Mouse (Mus musculus) right cerebral cortex, postnatal 10 days (tissue): ENCODE data around the gene Pou2f3.
A peak's percentile ranks its signal among the peaks of the same experiment; 100 is the strongest.
"Not testable (repeated sequence)": the region's sequence is repeated elsewhere in the genome, so short reads cannot be mapped to it uniquely, and the experiment has no call there.

Experiments used
- DNase-seq, 2 experiments: peaks; one replicate each; pipeline ENCODE4 v3.0.0; 2021; ENCODE audit warnings: low spot score in 2 of 2

Gene Pou2f3

DNA sequence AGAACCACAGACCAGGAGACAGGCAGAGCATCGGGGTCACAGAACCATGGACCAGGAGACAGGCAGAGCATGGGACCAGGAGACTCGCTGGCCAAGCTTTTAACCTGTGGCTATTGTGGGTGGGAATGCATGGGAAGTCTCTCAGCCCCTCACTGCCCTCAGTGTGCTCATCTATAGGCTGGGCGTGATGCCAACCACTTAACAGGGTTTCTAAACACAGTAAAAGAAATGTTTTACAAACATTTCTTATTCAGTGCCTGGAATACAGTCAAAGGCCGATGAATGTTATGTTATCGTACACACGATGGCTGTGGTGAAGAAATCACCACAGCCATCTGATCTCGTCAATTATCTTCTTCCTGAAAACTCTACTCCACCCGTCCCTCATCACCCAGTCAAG, 43.1 kb downstream of the Pou2f3 start:
- no peak for DNase-seq

DNA sequence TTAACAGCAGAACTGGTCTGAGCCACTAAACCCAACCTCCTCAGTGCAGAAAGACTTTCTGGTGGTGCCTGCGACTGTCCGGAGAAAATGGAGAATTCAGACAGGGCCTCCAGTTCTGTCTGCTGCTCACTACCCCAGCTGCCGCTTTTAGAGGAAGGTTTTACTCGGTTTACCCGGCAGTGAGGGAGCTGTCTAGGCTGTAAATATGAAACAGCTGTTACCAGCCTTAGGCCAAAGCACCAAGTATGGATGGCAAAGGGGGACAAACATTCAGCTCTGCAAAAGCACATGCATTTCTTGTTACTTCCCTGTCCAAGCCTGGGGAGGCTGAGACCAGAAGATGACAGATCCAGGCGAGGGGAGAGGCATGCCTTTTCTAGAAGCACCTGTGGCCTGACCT, 43.8 kb downstream of the Pou2f3 start:
- DNase-seq = no peak

DNA sequence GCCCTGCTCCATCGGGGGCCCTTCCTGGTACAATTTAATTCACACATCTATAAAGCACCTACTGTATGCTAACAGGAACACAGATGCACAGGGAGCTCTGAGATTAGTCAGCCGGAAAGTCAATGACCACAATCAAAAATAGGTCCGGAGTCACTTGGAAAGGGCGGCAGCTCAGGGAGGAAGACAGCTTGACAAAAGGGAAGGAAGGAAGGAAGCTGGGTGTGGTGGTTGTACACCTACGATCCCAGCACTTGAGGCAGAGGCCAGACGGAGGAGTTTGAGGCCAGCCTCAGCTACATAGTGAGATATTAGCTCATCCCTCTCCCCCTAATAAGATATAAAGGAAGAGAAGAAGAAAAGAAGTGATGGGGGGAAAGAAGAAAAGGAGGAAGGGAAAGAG, 54.2 kb downstream of the Pou2f3 start:
- no peak for DNase-seq

DNA sequence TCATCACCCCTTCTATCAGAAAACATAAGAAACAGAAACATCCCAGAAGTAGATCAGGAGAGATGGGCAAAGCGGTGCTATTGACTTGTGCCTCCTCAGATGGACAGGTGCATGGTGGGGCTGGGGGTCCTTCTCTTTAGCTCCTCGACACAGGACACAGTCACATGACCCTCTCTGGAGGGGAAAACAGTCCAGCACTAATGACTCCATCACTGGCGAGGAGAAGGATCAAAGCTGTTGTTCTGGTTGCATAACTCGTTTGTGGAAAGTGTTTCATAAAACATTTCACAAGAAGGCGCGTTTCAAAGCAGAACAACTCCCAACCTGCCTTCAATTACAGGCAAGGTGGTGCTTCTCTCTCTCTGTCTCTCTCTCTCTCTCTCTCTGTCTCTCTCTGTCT, 58.4 kb downstream of the Pou2f3 start:
- DNase-seq = no peak

DNA sequence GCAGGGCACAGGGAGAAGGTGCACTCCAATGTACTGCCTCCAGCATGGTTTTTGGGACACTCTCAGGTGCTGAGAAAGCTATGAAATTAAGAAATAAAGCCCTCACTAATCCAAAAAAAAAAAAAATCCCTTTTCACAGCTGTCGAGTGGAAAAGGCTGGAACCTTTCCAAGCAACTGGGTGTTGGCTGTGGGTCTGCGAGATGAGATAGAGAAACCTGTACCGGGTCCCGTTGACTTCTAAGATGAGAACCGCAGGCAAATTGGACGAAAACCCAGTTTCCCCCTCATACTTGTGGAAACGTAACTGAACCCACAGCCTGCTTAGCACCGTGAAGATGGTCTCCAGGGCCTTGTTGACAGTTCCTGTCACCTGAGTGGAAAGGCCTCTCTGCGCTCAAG, 59.2 kb downstream of the Pou2f3 start:
- DNase-seq = no peak

DNA sequence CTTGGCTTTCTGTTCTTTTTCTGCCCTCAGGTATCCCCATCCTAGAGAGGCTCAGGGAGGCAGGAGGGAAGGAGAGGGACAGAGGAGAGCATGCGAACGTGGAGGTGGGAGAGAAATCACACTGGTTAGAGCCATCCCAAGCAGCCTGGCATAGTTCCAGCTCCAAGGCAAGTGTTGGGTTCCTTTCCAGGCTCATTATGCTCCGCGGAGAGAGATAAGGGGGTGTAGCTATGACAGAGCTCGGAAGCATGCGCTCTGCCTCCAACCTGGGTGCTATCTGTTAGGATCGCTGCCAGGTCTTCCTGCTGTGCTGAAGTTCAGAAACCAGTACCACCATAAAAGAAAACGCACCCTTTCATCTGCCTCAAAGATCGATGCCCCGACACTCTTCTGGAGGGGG, 60.1 kb downstream of the Pou2f3 start:
- peak; percentile 60 for DNase-seq

DNA sequence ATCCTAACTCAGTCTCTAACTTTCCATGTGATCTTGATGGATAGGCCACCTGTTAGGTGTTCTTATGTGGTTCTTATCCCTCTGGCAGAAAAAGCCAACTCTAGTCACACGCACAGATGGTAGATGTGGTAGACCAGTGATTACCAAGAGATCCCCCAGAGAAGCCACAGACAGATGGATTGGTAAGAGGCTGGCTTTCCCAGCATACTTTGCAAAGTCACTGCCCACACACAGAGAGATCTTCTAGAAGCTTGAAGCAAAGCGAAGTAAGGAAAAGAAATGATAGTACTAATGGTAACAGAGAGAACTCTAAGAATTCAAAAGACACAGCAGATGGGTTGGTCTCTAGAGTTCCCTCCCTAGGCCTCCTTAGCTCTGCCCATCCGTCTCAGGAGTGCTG, 60.7 kb downstream of the Pou2f3 start:
- no peak for DNase-seq

DNA sequence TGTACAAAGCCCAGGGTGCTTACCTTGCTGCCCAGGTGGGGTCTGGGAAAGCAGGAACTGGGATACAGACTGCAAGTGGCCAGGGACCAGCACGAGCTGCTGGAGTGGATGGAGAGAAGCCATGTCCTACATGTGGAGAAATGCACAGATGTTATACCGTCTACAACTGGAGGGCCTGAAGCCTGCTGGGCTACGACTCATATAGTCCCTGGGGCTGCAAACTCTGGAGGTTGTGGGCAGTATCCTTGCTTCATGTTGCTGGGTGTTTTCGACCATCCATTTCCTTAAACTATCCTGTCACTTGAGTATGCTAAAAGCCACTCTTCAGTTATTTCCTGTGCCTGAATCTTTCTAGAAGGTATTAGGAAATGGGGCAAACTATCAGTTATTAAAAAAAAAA, 65.0 kb downstream of the Pou2f3 start:
- no peak for DNase-seq

DNA sequence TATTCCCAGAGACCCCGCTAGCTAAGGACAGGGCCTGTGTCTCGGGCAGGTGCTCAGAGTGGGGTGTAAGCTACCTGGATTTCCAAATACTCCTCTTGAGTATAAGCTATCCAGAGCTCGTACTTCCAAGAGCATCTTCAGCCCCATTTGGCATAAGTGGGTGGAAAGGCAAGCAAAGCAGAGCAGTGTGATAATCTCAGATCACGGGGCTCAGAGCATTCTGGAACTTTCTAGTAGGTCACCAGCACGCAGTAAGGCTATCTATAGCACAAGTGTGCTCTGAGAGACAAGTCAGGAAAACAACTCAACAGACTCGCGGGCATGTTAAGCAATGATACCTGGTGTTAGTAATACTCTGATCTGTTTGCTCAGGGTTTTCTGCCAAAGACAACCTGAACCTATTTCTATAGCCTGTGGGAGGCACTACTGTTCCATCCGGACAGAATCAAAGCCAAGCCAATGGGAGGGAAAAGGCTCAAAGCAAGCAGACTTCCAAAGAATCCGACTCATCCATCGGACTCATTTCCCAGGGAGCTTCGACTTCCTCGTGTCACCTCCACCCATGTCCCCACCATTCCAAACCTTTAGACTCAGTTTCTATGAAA, 65.9 kb downstream of the Pou2f3 start:
- DNase-seq = no peak

DNA sequence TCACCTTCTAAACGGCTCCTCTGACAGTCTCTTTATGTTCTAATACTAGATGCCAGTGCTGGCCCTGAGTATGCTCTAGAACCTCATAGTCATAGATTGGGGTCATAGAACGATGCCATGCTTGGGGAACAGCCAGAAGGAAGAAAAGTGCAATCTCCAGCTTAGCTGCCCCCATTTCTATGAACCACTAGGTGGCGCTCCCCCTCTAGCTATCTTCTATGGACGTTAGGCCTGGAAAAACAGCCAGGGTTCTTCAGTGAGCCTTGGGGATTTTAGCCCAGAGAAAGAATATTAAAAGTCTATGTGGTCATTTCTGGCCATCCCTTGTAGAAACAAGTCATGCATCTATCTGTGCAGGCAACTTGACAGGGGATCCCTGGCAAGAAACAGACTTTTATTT, 68.3 kb downstream of the Pou2f3 start:
- DNase-seq = peak; percentile 72 to 82

DNA sequence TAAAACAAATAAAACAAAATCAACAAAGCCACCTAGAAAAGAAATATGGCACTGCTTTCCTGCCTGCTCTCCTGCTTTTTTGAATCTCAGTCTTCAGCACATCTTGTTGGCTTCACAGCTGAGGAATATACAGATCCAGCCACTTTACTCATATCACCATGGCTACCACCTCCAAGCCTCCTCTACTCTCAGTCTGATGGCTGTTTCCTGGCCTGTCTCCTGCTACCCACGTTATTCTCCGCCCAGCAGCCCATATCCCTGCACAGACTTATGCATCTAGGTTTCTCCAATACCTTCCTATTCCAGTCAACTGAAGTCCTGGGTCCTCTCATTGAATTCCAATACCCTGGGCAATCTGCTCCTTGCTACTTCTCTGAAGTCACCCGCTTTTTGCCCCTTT, 76.6 kb downstream of the Pou2f3 start:
- DNase-seq = peak; percentile 72 to 87

DNA sequence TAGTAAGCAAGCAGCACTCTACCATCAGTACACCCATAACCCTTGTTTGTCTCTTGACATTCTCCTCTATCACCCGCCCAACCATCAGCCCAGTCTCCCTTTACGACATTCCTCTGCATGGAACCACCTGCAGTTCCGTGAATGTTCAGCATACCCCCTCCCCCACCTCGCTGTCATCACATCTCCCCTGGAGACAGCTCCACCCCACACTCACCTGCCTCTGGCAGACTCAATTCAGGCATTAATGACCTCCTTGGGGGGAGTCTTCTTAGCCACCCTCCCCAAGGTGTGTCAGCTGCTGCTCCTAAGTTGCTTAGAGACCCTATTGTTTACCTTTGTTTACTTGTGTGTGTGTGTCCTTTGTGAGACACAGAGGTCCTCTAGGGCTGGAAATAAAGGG, 77.8 kb downstream of the Pou2f3 start:
- no peak for DNase-seq

DNA sequence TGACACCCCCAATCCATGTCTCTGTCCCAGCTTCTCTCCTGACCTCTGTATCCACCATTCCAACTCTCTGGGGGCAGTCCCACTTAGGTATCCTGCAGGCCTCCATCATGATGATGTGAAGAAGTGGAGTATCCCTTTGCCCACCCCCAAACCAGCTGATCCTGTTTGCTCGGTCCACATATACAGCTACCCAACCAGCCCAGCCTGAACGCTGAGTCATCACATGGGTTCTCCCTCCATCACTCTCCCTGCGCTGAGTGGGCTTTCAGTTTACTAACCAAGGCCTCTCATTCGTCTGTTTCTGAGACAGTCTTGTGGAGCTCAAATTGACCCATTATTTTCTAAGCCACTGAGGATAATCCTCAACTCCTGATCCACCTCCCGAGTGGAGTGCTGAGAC, 78.2 kb downstream of the Pou2f3 start:
- DNase-seq = no peak

DNA sequence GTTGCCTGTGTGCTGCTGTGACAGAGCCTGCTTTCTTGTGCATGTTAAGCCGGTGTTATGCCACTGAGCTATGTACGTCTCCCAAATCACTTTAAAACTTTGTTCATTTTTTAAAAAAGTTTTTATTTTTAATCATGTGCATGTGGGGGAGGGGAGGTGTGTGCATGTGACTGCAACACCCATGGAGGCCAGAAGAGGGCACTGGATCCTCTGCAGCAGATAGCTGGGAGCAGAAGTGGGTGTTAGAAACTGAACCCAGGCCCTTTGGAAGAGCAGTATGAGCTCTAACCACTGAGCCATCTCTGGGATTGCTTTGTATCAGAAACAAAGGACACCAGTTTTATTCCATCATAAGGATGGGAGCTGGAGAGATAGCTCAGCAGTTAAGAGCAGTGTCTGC, 79.5 kb downstream of the Pou2f3 start:
- no peak for DNase-seq

DNA sequence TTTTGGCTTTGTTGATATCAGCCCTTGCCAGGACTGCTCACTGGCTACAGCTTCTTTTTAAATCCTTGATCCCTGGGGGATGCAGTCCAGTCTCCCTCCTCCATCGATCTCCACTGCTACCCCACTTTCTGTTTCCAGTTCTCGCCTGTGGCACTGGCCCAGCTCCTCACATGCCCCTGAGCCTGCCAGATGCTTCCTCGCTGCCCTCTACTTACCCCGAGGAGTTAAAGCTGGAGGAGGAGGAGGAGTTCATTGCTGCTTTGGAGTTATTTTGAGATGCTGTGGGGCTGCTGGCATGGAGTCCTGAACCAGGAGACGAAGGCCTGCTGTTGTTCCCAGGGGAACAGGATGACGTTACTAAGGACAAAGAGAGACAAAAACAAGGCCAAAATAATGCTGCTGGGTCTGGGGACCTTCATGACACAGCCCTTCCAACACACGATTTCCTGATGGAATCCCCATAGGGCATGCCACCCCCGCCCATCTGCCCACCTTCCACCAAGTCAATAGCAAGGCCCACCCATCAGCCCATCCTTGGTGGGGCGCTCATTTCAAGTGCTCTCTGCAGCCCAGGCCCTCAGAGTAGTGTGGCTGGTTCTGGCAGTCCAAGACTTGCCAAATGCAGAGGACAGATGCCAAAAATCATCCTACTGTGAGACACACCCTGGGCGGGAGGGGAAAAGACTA, 82.9 kb downstream of the Pou2f3 start:
- DNase-seq = peak in 1 of 2 experiments; percentile 62

DNA sequence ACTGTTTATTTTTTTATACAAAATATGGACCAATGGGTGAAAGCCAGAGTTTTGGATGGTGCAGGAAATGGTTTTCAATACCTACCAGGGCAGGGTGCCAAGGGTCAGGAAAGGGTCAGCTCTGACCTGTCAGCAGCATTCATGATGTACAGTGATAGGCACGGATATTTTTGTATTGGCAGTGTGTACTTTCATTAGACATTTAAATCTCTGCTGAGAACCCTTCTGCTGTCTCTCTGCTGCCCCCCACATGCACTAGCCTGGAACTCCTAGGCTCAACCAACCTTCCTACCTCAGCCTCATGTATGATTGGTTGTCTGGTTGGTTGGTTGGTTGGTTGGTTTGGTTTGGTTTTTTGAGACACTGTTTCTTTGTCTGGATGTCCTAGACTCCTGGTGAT, 87.8 kb downstream of the Pou2f3 start:
- no peak for DNase-seq

DNA sequence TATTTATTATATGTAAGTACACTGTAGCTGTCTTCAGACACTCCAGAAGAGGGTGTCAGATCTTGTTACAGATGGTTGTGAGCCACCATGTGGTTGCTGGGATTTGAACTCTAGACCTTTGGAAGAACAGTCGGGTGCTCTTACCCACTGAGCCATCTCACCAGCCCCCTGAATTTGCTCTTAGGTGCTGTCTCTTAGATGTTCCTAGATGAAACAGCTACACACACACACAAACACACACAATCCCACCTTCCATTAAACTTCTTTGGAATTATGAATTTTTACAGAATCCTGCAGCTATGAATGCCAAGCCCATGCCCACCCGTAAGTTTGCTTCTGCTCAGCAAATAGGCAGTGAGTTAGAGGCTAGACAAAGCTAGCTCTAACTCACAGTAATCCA, 88.2 kb downstream of the Pou2f3 start:
- not testable (repeated sequence) for DNase-seq

DNA sequence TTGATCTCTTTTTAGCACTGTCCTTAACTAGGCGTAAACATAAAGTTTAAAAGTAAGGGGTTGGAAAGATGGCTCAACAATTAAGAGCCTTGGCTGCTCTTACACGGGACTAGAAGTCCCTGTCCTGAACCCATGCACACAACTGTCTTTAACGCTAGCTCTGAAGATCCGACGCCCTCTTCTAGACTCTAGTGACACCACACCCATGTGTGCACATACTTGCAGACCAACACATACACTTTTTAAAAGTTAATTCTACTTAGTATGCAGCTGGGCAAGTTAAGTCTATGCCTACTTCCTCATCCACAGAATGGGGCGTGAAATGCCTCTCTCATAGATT, 93.2 kb downstream of the Pou2f3 start:
- DNase-seq = no peak

DNA sequence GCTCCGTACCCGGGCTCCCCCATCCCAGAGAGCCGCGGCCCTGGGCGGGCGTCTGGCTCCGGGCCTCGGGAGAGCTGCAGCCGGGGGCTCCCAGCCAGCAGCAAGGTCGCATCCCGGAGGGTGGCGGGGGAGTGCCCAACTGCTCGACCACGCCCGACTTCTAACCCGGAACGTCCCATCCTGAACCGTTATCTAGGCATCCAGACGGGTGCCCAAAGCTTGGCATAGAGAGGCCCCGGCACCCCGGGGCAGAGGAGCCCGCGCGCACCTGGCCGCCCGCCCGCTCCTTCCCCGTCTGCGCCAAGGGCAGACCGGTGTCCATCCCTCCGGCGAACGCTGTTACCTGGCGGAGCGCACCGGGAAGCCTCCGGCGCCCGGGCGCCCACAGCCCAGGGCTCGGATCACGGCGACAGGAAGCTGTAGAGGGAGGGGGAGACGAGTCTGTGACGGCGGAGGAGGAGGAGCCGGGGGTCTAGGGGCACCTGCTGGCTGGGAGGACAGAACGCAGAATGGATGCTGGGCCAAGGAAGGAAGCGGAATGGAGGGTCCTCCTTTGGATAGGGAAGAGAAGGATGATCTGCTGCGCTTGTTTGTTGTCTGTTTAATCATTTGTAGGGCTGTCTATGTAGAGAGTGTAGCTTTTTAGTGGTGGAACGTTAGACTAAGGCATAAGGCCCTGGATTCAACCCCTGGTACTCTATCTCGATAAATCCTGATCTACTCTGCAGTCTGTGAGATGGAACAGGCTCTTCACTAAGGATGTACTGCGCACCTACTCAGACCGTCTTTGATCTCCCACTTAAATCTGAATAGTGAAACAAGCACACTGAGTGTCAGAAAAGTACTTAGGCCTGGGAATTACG, 93.8 kb downstream of the Pou2f3 start, which contains the start of gene Tmem136:
Gene Tmem136, minus strand, starts transcription at position 437 of the 863 bp plus-strand sequence.
- DNase-seq = peak; percentile 86 to 89

DNA sequence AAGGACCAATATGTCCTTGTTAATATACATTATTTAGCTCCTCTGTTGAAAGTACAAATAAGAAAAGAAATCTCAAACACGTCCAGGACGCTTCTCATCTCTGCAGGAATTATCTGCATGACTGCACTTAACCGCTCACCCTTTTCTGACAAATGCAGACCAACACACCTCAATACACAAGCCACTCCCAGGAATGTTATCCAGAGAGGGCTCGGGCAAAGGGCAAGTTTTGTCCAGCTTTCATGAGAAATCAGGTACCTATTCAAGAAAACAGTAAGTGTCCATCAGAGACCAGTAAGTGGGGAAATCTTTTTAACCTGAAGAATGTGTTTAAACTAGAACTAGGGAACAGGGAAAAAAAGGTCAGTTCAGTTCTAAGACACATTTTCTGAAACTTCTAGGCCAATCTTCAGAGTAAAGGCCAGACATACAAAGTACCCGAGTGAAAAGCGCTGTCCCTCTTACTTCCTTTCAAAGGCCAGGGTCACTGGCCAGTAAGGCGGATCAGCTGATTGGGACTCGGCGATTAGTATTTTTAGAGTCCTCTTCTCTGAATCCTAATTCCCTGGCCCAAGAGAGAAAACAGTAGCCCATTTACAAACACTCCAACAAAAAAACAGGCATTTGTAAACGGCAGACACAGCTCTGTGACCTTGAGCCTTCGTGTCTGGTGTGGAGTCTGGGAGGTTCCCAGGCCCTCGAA, 94.6 kb downstream of the Pou2f3 start:
- no peak for DNase-seq

DNA sequence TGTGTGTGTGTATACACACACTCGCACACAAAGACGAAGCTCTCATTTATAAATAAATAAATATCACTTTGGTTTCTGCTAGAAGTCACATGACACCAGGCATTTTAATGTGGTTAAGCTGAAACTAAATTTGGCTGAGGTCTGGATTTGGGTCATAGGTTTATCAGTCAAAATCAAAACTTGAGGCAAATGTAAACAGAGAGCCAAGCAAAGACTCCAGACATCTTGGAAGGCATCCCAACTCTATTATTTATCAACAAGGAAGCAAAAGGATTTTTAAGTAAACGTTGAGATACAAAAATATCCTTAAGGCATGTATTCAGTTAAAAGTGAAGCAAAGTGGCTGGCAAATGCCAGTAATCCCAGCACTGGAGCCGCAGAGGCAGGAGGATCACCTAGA, 95.3 kb downstream of the Pou2f3 start:
- no peak for DNase-seq

DNA sequence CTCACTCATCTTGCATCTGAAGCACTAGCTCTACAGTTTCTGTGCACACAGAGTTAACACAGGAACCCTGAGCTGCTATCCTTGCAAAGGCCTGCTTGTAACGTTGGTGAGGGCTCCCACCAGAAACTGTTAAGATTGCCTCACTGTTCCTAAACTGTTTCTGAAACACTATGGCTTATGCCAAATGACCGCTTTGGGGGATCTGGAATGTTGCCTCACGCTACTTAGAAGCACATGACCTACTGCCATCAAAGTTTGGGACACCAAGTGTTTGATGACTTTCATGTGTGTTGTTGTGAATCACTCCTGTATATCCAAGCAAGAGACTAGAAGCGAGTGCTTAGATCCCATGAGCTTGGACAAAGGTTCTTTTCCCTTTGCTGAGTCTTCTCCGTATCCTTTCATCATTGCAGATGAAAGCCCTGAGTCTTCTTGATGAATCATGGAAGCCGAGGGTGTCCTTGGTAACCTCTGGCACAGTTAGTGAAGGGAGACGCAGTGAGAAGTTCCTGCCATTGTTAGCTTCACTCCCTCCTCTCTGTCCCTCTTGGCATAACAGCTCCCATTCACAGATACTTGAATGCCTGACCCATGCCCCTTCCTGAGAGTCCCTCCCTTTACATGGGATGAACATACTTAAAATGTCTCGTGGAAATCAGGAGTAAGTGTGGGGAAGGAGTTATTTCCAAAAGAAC, 99.7 kb downstream of the Pou2f3 start:
- no peak for DNase-seq
